Mouse (Mus musculus) hindbrain, postnatal 0 days (tissue): Measurements from ENCODE around the gene Nipal4. TPM values are rescaled to one million over a fixed set of nuclear protein-coding genes. Genes with fewer than 3 reads are reported as not detected.

Source experiments
- ATAC-seq: fragments of 200-750 bp; cut with Nextera tagmentation; 2 replicates; pipeline ENCODE4 v1.8.0; 2017; ENCODE audit warnings: mild to moderate bottlenecking, moderate TSS enrichment, moderate library complexity
- DNase-seq: peaks from one replicate; pipeline ENCODE4 v3.0.0-alpha.2; 2015; ENCODE audit warnings: low spot score
- H3K27ac ChIP-seq: fragments of 300-500 bp; sonication (generic); 2 replicates; pipeline ENCODE4 v1.5.1; 2014; ENCODE audit warnings: mild to moderate bottlenecking
- H3K27me3 ChIP-seq: fragments of 300-500 bp; sonication (generic); 2 replicates; pipeline ENCODE4 v1.6.1; 2014; ENCODE audit warnings: low read length, mixed read lengths; ENCODE audit not compliant: insufficient read depth
- H3K36me3 ChIP-seq: fragments of 300-500 bp; sonication (generic); 2 replicates; pipeline ENCODE4 v1.6.1; 2014; ENCODE audit warnings: low read length, mixed read lengths; ENCODE audit not compliant: insufficient read depth
- H3K4me1 ChIP-seq: fragments of 300-500 bp; sonication (generic); 2 replicates; pipeline ENCODE4 v1.6.1; 2014; ENCODE audit warnings: antibody characterized with exemption, low read length, mixed read lengths; ENCODE audit not compliant: insufficient read depth
- H3K4me2 ChIP-seq: fragments of 300-500 bp; sonication (generic); 2 replicates; pipeline ENCODE4 v1.6.1; 2014; ENCODE audit warnings: low read depth, mild to moderate bottlenecking, low read length, moderate library complexity, mixed read lengths
- H3K4me3 ChIP-seq: fragments of 300-500 bp; sonication (generic); 2 replicates; pipeline ENCODE4 v1.5.1; 2014; ENCODE audit warnings: low read length
- H3K9ac ChIP-seq: fragments of 300-500 bp; sonication (generic); replicated peaks from 2 replicates; pipeline ENCODE4 v1.6.1; 2014; ENCODE audit warnings: mild to moderate bottlenecking, low read length, moderate library complexity, mixed read lengths
- H3K9me3 ChIP-seq: fragments of 300-500 bp; sonication (generic); 2 replicates; pipeline ENCODE4 v1.6.1; 2016; ENCODE audit warnings: low read length, mixed read lengths
- CTCF ChIP-seq: IDR thresholded peaks from 2 replicates; pipeline ENCODE4 v1.5.1; 2016; ENCODE audit warnings: antibody characterized with exemption, control low read depth, low read depth
- WGBS: fragments of 180-500 bp; shearing (Covaris S2); extraction: QIAGEN DNeasy Blood & Tissue Kit; methylation state at CpG from one replicate; pipeline ENCODE4 v1.1.7; 2014; 5-methylcytosine and 5-hydroxymethylcytosine counted together
- polyA plus RNA-seq: library from polyadenylated mRNA; unstranded; fragments of >200 nt; fragmentation: Nextera tagmentation; extraction: Ambion mirVana; gene quantifications from 2 replicates; pipeline ENCODE4 v1.2.1, GENCODE M21; 2015
- total RNA-seq: library from RNA; depleted of rRNA; stranded (reverse); fragments of >200 nt; gene quantifications from 2 replicates; pipeline ENCODE4 v1.2.3, GENCODE M21; 2014

Nipal4 gene
- total and polyA plus RNA-seq, 2 experiments from 2014 or later = 0.38 to 1.6 TPM

DNA sequence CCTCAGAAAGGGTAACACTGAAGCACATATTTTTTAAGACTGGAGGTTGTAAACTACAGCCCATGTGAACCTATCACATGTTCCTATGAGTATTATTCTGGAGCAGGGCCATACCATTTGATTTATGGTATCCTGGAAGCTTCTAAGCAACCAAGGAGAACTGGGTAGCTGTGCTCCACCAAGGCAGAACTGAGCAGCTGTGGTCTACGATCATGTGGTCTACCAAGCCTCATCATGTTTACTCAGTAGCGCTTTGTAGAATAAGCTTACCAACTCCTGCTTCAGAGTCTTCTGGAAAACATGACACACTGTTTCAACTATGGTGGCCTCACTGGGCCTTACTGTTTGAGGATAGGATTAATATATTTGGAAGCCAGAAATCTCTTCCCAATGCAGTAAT, 49.8 kb downstream of the Nipal4 start:
- no peak for DNase-seq
- H3K4me3 ChIP-seq = no peak overlapping the region
- H3K27ac ChIP-seq = no peak overlapping the region
- no peaks in the 10 kb centered on the region for H3K9me3 ChIP-seq
- H3K27me3 ChIP-seq = no peaks in the 10 kb centered on the region
- TF ChIP-seq CTCF = no peak
- WGBS = 91% methylated on average over 2 of the region's 2 CpGs
- no peak overlapping the region for H3K9ac ChIP-seq
- no peak overlapping the region for H3K4me2 ChIP-seq
- no peak for ATAC-seq
- H3K36me3 ChIP-seq = no peaks in the 10 kb centered on the region
- H3K4me1 ChIP-seq = no peaks in the 10 kb centered on the region

DNA sequence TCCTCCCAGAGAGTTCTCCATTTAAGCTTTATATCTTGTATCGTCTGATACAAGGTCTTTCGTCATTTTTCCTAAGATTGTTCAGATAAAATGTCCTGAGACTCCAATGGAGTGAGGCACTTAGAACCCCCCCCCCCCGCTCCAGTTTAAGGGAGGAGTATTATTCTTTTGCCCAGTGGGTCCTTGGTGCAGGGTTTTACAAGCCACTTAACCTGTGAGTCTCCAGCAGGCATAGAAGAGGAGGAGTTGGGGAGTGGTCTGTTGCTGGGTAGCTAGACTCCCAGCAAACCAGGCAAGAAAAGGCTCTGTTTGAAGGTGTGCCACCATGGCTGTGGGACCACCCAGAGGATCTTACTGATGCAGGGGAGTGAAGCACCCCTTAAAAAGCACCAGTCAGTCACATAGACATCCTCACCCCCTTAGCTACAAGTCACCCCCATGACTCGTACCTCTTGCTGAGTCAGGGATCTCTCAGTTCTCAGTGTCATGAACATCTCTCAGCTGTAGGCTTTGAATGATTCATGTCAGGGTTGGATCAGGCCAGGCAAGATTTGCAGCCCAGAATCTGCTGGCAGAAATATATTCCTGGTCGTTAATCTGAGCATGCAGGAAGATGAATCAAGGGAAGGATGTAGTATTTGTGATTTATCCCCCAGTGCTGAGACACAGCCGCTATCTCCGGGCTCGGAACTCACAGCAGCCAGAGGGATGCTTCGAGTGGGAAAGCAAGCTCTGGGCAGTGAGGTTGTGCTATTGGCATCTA, 50.7 kb downstream of the Nipal4 start:
- DNase-seq (no peak), ATAC-seq (no peak)
- TF ChIP-seq CTCF = no peak
- Histone ChIP-seq H3K4me2 (no peak overlapping the region), H3K4me1 (no peaks in the 10 kb centered on the region), H3K9ac (no peak overlapping the region), H3K36me3 (no peaks in the 10 kb centered on the region), H3K4me3 (no peak overlapping the region), H3K9me3 (no peaks in the 10 kb centered on the region), H3K27ac (no peak overlapping the region), H3K27me3 (no peaks in the 10 kb centered on the region)
- WGBS = 75% methylated on average over 9 of the region's 9 CpGs

DNA sequence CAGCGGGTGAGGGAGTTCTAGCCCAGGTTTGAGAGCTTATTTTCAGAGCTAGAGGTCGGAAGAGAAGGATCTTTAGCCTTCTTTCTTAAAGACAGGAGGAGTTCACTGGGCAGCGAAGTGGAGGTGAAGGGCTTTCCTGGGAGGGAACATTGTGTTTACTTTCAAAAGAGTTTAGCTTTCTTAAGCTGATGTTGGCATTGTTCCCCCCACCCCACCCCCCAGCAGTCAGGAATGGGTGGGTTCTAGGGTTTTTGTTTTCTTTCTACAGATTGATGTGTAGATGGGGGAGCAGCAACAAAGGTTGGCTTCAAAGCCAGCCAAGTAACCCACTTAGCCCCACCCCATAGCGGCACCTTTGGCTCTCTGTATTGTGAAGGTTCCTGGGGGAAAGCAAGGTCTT, 51.3 kb downstream of the Nipal4 start:
- H3K27ac ChIP-seq = no peak overlapping the region
- DNase-seq (no peak), ATAC-seq (no peak)
- no peaks in the 10 kb centered on the region for H3K36me3 ChIP-seq
- no peaks in the 10 kb centered on the region for H3K27me3 ChIP-seq
- H3K9me3 ChIP-seq = no peaks in the 10 kb centered on the region
- no peaks in the 10 kb centered on the region for H3K4me1 ChIP-seq
- WGBS = 67% methylated on average over 4 of the region's 4 CpGs
- H3K4me3 ChIP-seq = no peak overlapping the region
- TF ChIP-seq CTCF = no peak
- H3K4me2 ChIP-seq = no peak overlapping the region
- no peak overlapping the region for H3K9ac ChIP-seq

DNA sequence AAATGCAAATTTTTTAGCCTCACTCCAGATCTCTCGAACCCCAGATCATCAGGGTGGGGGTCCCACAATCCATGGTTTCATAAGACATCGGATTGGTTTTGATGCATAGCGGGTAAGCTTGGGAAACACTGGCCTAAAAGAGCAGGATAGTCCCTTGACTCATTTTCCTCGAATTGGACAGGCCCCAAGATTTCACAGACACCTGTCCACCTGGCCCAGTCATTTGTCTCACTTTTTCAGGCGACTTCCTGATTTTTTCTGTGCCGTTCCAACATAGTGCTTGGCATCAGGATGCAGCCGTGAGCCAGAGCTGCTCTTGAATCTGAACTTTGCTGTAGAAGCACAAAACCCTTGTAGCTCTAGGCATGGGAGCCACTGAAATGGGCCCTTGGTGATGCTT, 52.1 kb downstream of the Nipal4 start:
- ATAC-seq = no peak
- no peaks in the 10 kb centered on the region for H3K4me1 ChIP-seq
- H3K9ac ChIP-seq = no peak overlapping the region
- no peak overlapping the region for H3K4me3 ChIP-seq
- no peaks in the 10 kb centered on the region for H3K36me3 ChIP-seq
- no peak for TF ChIP-seq CTCF
- H3K4me2 ChIP-seq = no peak overlapping the region
- no peak for DNase-seq
- no peak overlapping the region for H3K27ac ChIP-seq
- WGBS = 88% methylated on average over 7 of the region's 7 CpGs
- H3K27me3 ChIP-seq = no peaks in the 10 kb centered on the region
- H3K9me3 ChIP-seq = no peaks in the 10 kb centered on the region

DNA sequence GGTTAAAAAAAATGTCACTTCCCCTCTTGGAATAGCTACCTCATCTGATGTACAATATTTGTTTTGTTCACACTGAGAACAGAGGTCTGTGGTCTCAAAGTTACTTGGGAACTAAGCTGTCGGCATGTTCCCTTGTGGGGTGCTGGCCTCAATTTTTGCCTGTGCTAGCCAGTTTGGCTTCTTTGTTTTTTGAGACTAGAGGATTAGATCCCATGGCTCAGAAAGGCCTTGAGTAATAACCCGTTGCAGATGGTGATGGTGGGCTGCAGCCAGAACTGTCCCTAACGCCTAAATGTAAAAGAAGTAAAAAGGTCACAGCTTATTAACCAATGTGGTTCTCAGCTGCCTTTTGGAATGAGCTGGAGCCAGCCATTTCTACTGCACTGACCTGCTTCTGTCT, 53.1 kb downstream of the Nipal4 start:
- Histone ChIP-seq H3K9ac (no peak overlapping the region), H3K27me3 (no peaks in the 10 kb centered on the region), H3K27ac (no peak overlapping the region), H3K9me3 (no peaks in the 10 kb centered on the region), H3K4me2 (no peak overlapping the region), H3K36me3 (no peaks in the 10 kb centered on the region), H3K4me3 (no peak overlapping the region), H3K4me1 (no peaks in the 10 kb centered on the region)
- 67% methylated on average over 3 of the region's 3 CpGs for WGBS
- TF ChIP-seq CTCF = no peak
- DNase-seq (no peak), ATAC-seq (no peak)

DNA sequence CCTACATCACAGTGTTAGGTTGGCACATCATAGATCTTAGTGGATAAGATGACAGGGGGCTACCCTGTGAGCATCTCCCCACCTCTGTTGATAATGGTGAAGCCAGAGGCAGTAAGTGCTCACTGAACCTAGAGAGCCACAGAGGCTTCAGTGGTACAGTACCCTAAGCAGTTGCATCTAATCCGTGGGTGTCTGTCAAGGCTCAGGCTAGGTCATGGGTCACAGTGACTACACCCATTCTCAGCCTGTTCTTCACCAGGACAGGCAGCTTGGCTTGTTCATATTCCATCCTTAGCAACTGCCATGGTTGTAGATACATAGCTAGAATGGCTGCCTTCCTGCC, 55.4 kb downstream of the Nipal4 start:
- DNase-seq = no peak
- H3K27me3 ChIP-seq = no peaks in the 10 kb centered on the region
- no peak overlapping the region for H3K4me2 ChIP-seq
- no peak overlapping the region for H3K4me3 ChIP-seq
- H3K36me3 ChIP-seq = no peaks in the 10 kb centered on the region
- H3K4me1 ChIP-seq = no peaks in the 10 kb centered on the region
- no peak overlapping the region for H3K9ac ChIP-seq
- no peaks in the 10 kb centered on the region for H3K9me3 ChIP-seq
- no peak for ATAC-seq
- TF ChIP-seq CTCF = no peak
- WGBS = 58% methylated on average over 1 of the region's 1 CpGs
- H3K27ac ChIP-seq = no peak overlapping the region

DNA sequence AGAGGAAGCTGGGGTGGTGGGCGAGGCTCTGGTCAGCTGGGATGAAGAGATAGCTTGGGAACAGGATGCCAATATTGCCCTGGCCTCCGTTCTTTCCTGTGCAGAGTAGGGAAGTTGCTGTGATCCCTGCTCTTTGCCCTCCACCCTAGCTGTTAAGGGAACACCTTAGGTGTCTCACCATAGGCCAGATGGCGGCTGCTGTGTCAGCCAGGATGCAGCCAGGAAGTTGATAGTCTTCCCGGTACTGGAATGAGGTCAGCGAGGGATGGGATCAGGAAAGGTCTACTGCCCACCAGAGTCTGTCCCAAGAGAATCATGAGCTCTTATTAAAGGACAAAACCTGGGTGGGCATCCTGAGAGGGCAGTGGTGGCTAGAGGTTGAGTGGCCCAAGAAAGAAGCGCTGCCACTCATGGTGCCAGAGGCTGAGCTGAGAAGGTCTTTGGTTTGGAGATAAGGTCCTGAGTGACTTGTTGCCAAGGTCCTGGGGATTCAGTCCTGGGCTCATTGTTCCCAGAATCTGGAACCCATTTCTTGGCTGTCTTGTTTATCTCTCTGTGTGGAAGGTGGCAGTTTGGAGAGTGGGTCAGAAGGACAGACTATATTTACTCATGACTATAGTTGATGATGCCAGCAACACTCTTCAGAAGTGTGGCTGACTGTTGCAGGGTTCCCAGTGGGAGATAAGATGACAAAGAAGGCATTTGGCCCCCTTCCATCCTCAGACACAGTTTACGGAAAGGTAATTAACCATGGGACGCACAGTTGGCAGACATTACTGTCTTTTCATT, 56.0 kb downstream of the Nipal4 start:
- no peak overlapping the region for H3K4me2 ChIP-seq
- no peaks in the 10 kb centered on the region for H3K9me3 ChIP-seq
- no peaks in the 10 kb centered on the region for H3K27me3 ChIP-seq
- ATAC-seq (no peak), DNase-seq (no peak)
- TF ChIP-seq CTCF = no peak
- no peaks in the 10 kb centered on the region for H3K36me3 ChIP-seq
- no peak overlapping the region for H3K4me3 ChIP-seq
- no peak overlapping the region for H3K27ac ChIP-seq
- H3K4me1 ChIP-seq = no peaks in the 10 kb centered on the region
- H3K9ac ChIP-seq = no peak overlapping the region
- 70% methylated on average over 8 of the region's 8 CpGs for WGBS
